Mouse (Mus musculus): Measurements from ENCODE around the gene Olfr985.

- no peak for TF ChIP-seq CTCF (IDR thresholded peaks at IDR 0.05; ENCODE audit: insufficient read depth, low read depth, low read length)
- no peak for TF ChIP-seq POLR2A (IDR thresholded peaks at IDR 0.05; ENCODE audit: insufficient read depth, low read depth, low read length)
Measured at GRCm38 (mm10) chr9:40139484-40139883, 9.5 kb upstream of the Olfr985 start.

All from olfactory bulb, adult 2 months (tissue).